Mouse (Mus musculus): ENCODE measurements around the gene Cd4. TPM values are rescaled to one million over a fixed set of nuclear protein-coding genes. Genes with fewer than 3 reads are reported as not detected.

The Cd4 gene
- polyA plus RNA-seq, 1 experiment from 2014 or later, result 0.14 TPM

GRCm38 (mm10) chr6:124907767-124908166 lies 19.7 kb upstream of the Cd4 start:
- 42% methylated on average over 1 of the region's 1 CpGs for WGBS (ENCODE audit: insufficient replicate concordance)
- ATAC-seq (ENCODE audit: low read depth), result no peak

DNA sequence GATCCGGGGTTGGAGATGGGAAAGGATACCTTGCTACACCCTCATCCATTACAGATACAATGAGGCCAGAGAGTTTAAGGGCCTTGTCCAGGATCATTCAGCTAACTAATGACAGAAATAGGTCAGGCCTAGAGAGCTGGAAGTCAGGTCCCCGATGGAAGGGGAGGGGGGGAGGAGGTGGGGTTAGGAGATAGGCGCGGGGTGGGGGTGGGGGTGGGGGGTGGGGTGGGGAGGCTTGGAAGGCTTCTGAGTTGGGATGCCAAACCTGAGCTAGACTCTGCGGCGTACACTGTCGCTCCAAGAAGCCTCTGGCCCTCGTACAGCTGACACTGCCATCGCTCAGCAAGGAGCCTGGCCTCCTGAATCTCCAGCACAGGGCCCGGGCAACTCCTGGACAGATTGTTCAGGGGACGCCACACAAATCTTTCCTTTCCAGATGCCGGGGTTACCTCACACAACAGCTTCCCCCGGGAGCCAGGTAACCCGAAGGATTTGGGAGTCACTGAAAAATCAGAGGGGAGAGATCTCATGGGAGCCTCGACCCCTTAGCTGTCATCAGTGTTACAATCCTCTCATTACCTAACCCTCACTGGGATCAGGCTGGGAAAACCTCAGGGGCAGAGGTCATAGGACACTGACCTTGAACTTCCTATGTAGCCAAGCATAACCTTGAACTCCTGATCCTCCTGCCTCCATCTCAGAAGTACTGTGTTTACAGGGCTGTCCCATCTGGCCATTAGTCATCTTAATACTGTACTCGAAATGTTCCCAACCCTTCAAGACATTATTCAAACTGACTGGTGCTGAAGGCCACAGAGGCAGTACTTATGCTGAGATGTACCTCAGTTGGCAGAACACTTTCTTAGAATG lies 17.2 kb upstream of the Cd4 start:
- Histone ChIP-seq H3K4me2 (ENCODE audit: low read depth, low read length) (no peak overlapping the region), H3K27ac (ENCODE audit: low read length) (no peak overlapping the region), H3K4me1 (ENCODE audit: control insufficient read depth, low read depth, low read length) (no peaks in the 10 kb centered on the region; the same call in none of the 2 replicates), H3K9ac (ENCODE audit: low read depth, low read length) (no peak overlapping the region), H3K36me3 (ENCODE audit: control insufficient read depth, insufficient read depth) (no peaks in the 10 kb centered on the region), H3K4me3 (ENCODE audit: low read depth, low read length) (no peak overlapping the region), H3K9me3 (replicated peaks; ENCODE audit: control insufficient read depth, low read length) (no peaks in the 10 kb centered on the region), H3K27me3 (ENCODE audit: control insufficient read depth, insufficient read depth, low read depth, low read length) (peaks cover 11% of the 10 kb centered on the region)
- 53% methylated on average over 16 of the region's 16 CpGs for WGBS (ENCODE audit: insufficient replicate concordance)
- ATAC-seq (ENCODE audit: low read depth), result no peak

More at GRCm38 (mm10) chr6:124907767-124908166, 19.7 kb upstream of the Cd4 start:
- Histone ChIP-seq H3K27ac (ENCODE audit: low read length) (no peak overlapping the region), H3K9me3 (replicated peaks; ENCODE audit: control insufficient read depth, low read length) (no peaks in the 10 kb centered on the region), H3K27me3 (ENCODE audit: control insufficient read depth, insufficient read depth, low read depth, low read length) (peaks cover 21% of the 10 kb centered on the region), H3K4me3 (ENCODE audit: low read depth, low read length) (no peak overlapping the region), H3K36me3 (ENCODE audit: control insufficient read depth, insufficient read depth) (no peaks in the 10 kb centered on the region), H3K4me2 (ENCODE audit: low read depth, low read length) (no peak overlapping the region), H3K9ac (ENCODE audit: low read depth, low read length) (no peak overlapping the region), H3K4me1 (ENCODE audit: control insufficient read depth, low read depth, low read length) (no peaks in the 10 kb centered on the region; the same call in none of the 2 replicates)

- H3K4me1 ChIP-seq (ENCODE audit: control insufficient read depth, low read depth, low read length), result no peaks in the 10 kb centered on the region; the same call in none of the 2 replicates
- ATAC-seq (ENCODE audit: low read depth), result peak; percentile 66
- peak overlapping the region; percentile 96 for H3K4me2 ChIP-seq (ENCODE audit: low read depth, low read length)
- H3K27me3 ChIP-seq (ENCODE audit: control insufficient read depth, insufficient read depth, low read depth, low read length), result peaks cover 2% of the 10 kb centered on the region; the same call in 1 of the 2 replicates
- H3K4me3 ChIP-seq (ENCODE audit: low read depth, low read length), result peak overlapping the region; percentile 66
- no peaks in the 10 kb centered on the region for H3K9me3 ChIP-seq (replicated peaks; ENCODE audit: control insufficient read depth, low read length)
- H3K9ac ChIP-seq (ENCODE audit: low read depth, low read length), result peak overlapping the region; percentile 60
- 24% methylated on average over 24 of the region's 24 CpGs for WGBS (ENCODE audit: insufficient replicate concordance)
- peak overlapping the region; percentile 85 for H3K27ac ChIP-seq (ENCODE audit: low read length)
- H3K36me3 ChIP-seq (ENCODE audit: control insufficient read depth, insufficient read depth), result no peaks in the 10 kb centered on the region
Observed at GRCm38 (mm10) chr6:124904161-124904981, 16.4 kb upstream of the Cd4 start.

DNA sequence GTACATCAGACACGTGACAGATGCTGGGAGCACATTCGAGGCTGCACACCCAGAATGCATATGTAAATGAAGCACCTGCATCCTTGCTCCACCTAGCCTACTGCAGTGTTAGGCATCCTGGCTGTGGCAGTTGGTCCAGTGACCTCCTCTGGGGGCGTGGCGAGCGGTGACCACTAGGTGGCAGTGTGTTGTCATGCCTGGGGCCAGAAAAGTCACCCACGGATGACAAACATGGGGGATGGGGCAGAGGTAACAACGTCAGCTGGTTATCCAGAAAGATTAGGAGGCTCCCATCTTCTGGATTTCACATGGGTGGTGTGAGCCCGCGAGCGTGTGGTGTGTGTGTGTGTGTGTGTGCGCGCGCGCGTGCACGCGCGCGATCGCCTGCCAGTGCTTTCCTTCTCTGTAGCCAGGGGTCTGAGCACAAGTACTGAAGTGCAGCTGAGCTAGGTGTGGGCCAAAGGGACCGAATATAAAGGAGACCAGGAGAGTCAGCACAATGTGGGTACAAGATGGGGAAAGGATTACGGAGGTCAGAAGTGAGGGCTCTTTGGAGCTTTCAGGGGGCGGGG lies 15.6 kb upstream of the Cd4 start:
- ATAC-seq (ENCODE audit: low read depth), result peak; percentile 76
- Histone ChIP-seq H3K9ac (ENCODE audit: low read depth, low read length) (peak overlapping the region; percentile 60), H3K4me3 (ENCODE audit: low read depth, low read length) (peak overlapping the region; percentile 66), H3K4me1 (ENCODE audit: control insufficient read depth, low read depth, low read length) (no peaks in the 10 kb centered on the region; the same call in none of the 2 replicates), H3K9me3 (replicated peaks; ENCODE audit: control insufficient read depth, low read length) (no peaks in the 10 kb centered on the region), H3K4me2 (ENCODE audit: low read depth, low read length) (peak overlapping the region; percentile 96), H3K27ac (ENCODE audit: low read length) (peak overlapping the region; percentile 85), H3K36me3 (ENCODE audit: control insufficient read depth, insufficient read depth) (no peaks in the 10 kb centered on the region), H3K27me3 (ENCODE audit: control insufficient read depth, insufficient read depth, low read depth, low read length) (no peaks in the 10 kb centered on the region)
- WGBS (ENCODE audit: insufficient replicate concordance), result under 1% methylated on average over 23 of the region's 23 CpGs

DNA sequence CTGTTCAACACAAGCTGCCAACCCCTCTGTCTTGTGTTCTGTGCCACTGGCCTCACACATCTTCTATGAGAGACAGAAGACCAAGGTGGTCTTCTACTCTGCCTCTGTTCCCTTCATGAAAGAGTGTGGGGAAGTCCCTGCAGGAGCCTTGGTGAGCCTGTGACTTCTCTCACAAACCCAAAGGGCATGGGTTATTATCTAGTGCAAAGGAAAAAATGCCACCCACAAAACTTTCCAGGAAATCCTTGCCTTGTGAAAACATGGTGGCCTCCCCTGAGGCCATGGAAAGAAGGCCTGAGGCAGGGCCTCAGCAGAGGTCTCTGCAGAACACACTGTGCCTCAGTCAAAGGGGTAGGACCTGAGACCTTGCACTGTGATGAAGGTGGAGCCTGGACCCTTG lies 13.8 kb upstream of the Cd4 start:
- H3K9me3 ChIP-seq (replicated peaks; ENCODE audit: control insufficient read depth, low read length), result no peaks in the 10 kb centered on the region
- no peak overlapping the region for H3K4me3 ChIP-seq (ENCODE audit: low read depth, low read length)
- no peak overlapping the region for H3K9ac ChIP-seq (ENCODE audit: low read depth, low read length)

GRCm38 (mm10) chr6:124900801-124901480 lies 12.9 kb upstream of the Cd4 start:
- no peaks in the 10 kb centered on the region for H3K36me3 ChIP-seq (ENCODE audit: control insufficient read depth, insufficient read depth)
- no peak overlapping the region for H3K27ac ChIP-seq (ENCODE audit: low read length)
- no peak overlapping the region for H3K4me3 ChIP-seq (ENCODE audit: low read depth, low read length)
- H3K4me1 ChIP-seq (ENCODE audit: control insufficient read depth, low read depth, low read length), result no peaks in the 10 kb centered on the region; the same call in none of the 2 replicates
- 27% methylated on average over 10 of the region's 10 CpGs for WGBS (ENCODE audit: insufficient replicate concordance)
- H3K27me3 ChIP-seq (ENCODE audit: control insufficient read depth, insufficient read depth, low read depth, low read length), result no peaks in the 10 kb centered on the region
- no peak overlapping the region for H3K9ac ChIP-seq (ENCODE audit: low read depth, low read length)
- H3K9me3 ChIP-seq (replicated peaks; ENCODE audit: control insufficient read depth, low read length), result no peaks in the 10 kb centered on the region
- no peak overlapping the region for H3K4me2 ChIP-seq (ENCODE audit: low read depth, low read length)
- no peak for ATAC-seq (ENCODE audit: low read depth)

More for the DNA sequence above, 13.8 kb upstream of the Cd4 start:
- ATAC-seq (ENCODE audit: low read depth), result no peak
- Histone ChIP-seq H3K27me3 (ENCODE audit: control insufficient read depth, insufficient read depth, low read depth, low read length) (no peaks in the 10 kb centered on the region), H3K4me1 (ENCODE audit: control insufficient read depth, low read depth, low read length) (no peaks in the 10 kb centered on the region; the same call in none of the 2 replicates), H3K4me2 (ENCODE audit: low read depth, low read length) (no peak overlapping the region), H3K36me3 (ENCODE audit: control insufficient read depth, insufficient read depth) (no peaks in the 10 kb centered on the region), H3K27ac (ENCODE audit: low read length) (no peak overlapping the region)

- no peaks in the 10 kb centered on the region; the same call in none of the 2 replicates for H3K4me1 ChIP-seq (ENCODE audit: control insufficient read depth, low read depth, low read length)
Observed at GRCm38 (mm10) chr6:124900056-124900800, 12.2 kb upstream of the Cd4 start.

DNA sequence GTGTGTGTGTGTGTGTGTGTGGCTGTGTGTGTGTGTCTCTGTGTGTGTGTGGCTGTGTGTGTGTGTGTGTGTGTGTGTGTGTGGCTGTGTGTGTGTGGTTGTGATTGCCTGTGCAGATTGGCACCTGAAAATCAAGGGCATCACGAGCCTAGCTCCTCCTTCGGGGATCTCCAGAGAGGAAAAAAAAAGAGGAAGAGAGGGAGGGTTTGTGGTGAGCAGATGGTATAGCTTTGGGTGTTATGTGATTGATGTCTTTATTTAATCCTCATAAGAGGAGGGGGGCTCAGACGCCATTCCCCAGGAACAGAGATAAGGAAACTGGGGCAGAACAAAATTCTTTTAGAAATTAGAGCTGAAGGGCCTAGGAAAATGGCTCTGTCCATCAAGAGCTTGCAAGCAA lies 10.3 kb upstream of the Cd4 start:
- ATAC-seq (ENCODE audit: low read depth), result no peak
- H3K36me3 ChIP-seq (ENCODE audit: control insufficient read depth, insufficient read depth), result no peaks in the 10 kb centered on the region
- no peak overlapping the region for H3K4me2 ChIP-seq (ENCODE audit: low read depth, low read length)
- H3K4me3 ChIP-seq (ENCODE audit: low read depth, low read length), result no peak overlapping the region
- H3K9me3 ChIP-seq (replicated peaks; ENCODE audit: control insufficient read depth, low read length), result no peaks in the 10 kb centered on the region
- no peak overlapping the region for H3K9ac ChIP-seq (ENCODE audit: low read depth, low read length)
- H3K27ac ChIP-seq (ENCODE audit: low read length), result no peak overlapping the region
- H3K4me1 ChIP-seq (ENCODE audit: control insufficient read depth, low read depth, low read length), result no peaks in the 10 kb centered on the region
- WGBS (ENCODE audit: insufficient replicate concordance), result 17% methylated on average over 3 of the region's 3 CpGs
- no peaks in the 10 kb centered on the region for H3K27me3 ChIP-seq (ENCODE audit: control insufficient read depth, insufficient read depth, low read depth, low read length)

More at GRCm38 (mm10) chr6:124900056-124900800, 12.2 kb upstream of the Cd4 start:
- WGBS (ENCODE audit: insufficient replicate concordance), result 64% methylated on average over 8 of the region's 8 CpGs
- no peak overlapping the region for H3K4me2 ChIP-seq (ENCODE audit: low read depth, low read length)
- no peak overlapping the region for H3K4me3 ChIP-seq (ENCODE audit: low read depth, low read length)
- H3K9ac ChIP-seq (ENCODE audit: low read depth, low read length), result no peak overlapping the region
- no peaks in the 10 kb centered on the region for H3K9me3 ChIP-seq (replicated peaks; ENCODE audit: control insufficient read depth, low read length)
- no peaks in the 10 kb centered on the region for H3K27me3 ChIP-seq (ENCODE audit: control insufficient read depth, insufficient read depth, low read depth, low read length)
- no peak overlapping the region for H3K27ac ChIP-seq (ENCODE audit: low read length)
- ATAC-seq (ENCODE audit: low read depth), result no peak
- H3K36me3 ChIP-seq (ENCODE audit: control insufficient read depth, insufficient read depth), result no peaks in the 10 kb centered on the region
